ENCODE assay signal across 17 mouse cellular contexts in genomic region chr1:25598941-25599340, GRCm38 (mm10).
"Had no signal": no experiment of that assay in that cellular context is flagged by ENCODE, and none has a peak within 500 bp of the region (broad histone marks: within the 10 kb centered on the region; RNA-seq: fewer than 3 reads in every experiment).

No protein-coding gene starts in this region.

- ATAC-seq: liver, embryonic 12.5 days; liver, postnatal 0 days; lung, postnatal 0 days; midbrain, embryonic 13.5 days; midbrain, embryonic 15.5 days; midbrain, embryonic 16.5 days had no signal

- DNase-seq: left cerebral cortex, postnatal 4 days; liver; liver, embryonic 13.5 days; liver, postnatal 0 days; lung, adult 18-20 months; lung, adult 2 months; lung, embryonic 14.5 days; lung, postnatal 10 days; lung, postnatal 14 days; lung, postnatal 36 days; lung, postnatal 4 days; midbrain, embryonic 14.5 days had no signal
